Mouse (Mus musculus): ENCODE data around the gene Nol12. TPM values are rescaled to one million over a fixed set of nuclear protein-coding genes. Genes with fewer than 3 reads are reported as not detected.
A peak's percentile ranks its signal among the peaks of the same experiment; 100 is the strongest.

The Nol12 gene
- polyA plus RNA-seq, 1 experiment from 2014 or later: 58.4 TPM

DNA sequence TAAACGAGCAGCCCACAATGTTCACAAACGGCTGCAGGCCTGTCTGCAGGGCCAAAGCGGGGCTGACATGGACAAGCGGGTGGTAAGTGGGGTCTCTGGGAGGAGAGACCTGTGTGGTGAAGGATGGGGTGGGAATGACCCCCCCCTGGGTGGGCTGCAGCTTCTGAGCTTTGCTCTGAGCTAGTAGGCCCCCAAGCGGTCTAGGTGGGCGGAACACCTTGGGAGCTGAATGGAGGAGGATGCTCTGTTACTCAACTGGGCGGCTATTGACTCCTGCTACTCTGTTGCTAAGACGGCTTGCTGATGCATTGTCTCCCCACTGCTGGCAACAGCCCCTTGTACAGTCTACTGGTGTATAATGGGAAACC, 33.3 kb upstream of the Nol12 start:
- no peak overlapping the region for H3K27ac ChIP-seq
- peaks cover 22% of the 10 kb centered on the region for H3K27me3 ChIP-seq (replicated peaks)
- WGBS: 35% methylated on average over 8 of the region's 8 CpGs
- no peaks in the 10 kb centered on the region for H3K36me3 ChIP-seq
- H3K9me3 ChIP-seq: no peaks in the 10 kb centered on the region
- H3K4me2 ChIP-seq (replicated peaks): peak overlapping the region; percentile 94
- H3K9ac ChIP-seq: no peak overlapping the region
- ATAC-seq (ENCODE audit: low FRiP score, low read depth): no peak
- no peak overlapping the region for H3K4me3 ChIP-seq
- peaks cover 20% of the 10 kb centered on the region; the same call in 1 of the 2 replicates for H3K4me1 ChIP-seq

DNA sequence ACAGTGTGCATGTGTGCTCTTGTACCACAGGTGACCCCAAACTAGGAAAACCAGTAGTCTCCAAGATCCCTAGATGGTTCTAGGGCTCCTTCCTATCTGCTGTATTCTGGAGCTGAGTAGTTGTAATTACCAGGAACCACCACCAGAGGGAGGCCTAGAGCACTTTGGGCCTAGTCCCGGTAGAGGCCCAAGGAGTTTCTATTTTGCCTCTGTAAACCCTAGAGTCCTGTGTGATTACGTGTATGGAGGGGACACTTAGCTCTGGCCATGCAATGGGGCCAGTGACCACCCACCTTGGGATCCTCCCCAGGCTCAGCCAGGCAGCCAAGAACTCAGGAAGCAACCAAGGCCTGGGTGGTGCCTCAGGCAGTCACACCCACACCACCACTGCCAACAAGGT, 31.5 kb upstream of the Nol12 start:
- no peaks in the 10 kb centered on the region for H3K36me3 ChIP-seq
- 0 out of 2 replicates have a peak, but pooled peaks have one; percentile 11 for ATAC-seq (ENCODE audit: low FRiP score, low read depth)
- WGBS: 4% methylated on average over 2 of the region's 2 CpGs
- no peaks in the 10 kb centered on the region for H3K9me3 ChIP-seq
- no peak overlapping the region for H3K4me2 ChIP-seq (replicated peaks)
- H3K9ac ChIP-seq: no peak overlapping the region
- no peak overlapping the region for H3K27ac ChIP-seq
- peaks cover 20% of the 10 kb centered on the region; the same call in 1 of the 2 replicates for H3K4me1 ChIP-seq
- no peak overlapping the region for H3K4me3 ChIP-seq
- H3K27me3 ChIP-seq (replicated peaks): peaks cover 22% of the 10 kb centered on the region

DNA sequence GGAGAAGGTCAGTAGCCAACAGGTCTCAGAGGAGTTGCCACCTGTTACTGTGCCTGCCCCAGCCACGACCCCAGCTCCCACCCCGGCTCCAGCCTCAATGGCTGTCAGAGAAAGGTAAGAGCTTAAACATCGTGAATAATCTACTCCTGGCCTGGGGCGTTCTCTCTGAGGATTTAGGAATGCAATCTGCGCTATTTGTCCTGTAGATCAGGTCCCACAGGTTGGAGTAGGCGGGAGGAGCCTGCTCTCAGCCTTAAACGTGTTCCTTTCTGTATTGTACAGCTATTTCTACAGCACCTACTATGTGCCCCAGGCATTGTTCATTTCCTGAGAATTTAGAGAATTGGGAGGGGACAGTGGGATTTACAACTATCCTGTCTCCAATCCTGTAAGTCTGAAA, 26.3 kb upstream of the Nol12 start:
- no peaks in the 10 kb centered on the region for H3K4me1 ChIP-seq
- no peak overlapping the region for H3K4me3 ChIP-seq

DNA sequence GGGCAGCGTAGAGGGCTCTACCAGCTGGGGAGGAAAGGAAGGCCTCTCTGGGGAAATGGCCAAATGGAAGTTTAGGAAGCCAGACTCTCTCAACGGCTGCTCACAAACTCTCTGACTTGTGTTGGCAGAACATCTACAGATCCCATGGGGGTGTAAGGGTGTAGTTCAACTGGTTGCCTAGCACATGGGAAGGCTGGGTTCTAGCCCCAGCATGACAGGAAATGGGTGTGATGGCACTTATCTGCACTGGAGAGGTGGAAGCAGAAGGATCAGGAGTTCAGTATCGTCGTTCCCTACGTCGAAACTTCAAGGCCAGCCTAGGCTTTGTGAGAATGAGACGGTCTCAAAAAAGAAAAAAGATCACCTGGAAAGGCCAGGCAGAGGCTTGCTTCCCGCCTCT, 25.8 kb upstream of the Nol12 start:
- H3K27me3 ChIP-seq (replicated peaks): no peaks in the 10 kb centered on the region
- H3K36me3 ChIP-seq: no peaks in the 10 kb centered on the region
- H3K9ac ChIP-seq: no peak overlapping the region
- H3K27ac ChIP-seq: no peak overlapping the region
- no peaks in the 10 kb centered on the region for H3K4me1 ChIP-seq
- H3K9me3 ChIP-seq: no peaks in the 10 kb centered on the region
- H3K4me3 ChIP-seq: no peak overlapping the region
- no peak for ATAC-seq (ENCODE audit: low FRiP score, low read depth)
- 91% methylated on average over 8 of the region's 8 CpGs for WGBS
- no peak overlapping the region for H3K4me2 ChIP-seq (replicated peaks)

More for the DNA sequence above, 26.3 kb upstream of the Nol12 start:
- Histone ChIP-seq H3K27ac (no peak overlapping the region), H3K27me3 (replicated peaks) (no peaks in the 10 kb centered on the region), H3K9ac (no peak overlapping the region), H3K9me3 (no peaks in the 10 kb centered on the region), H3K36me3 (no peaks in the 10 kb centered on the region), H3K4me2 (replicated peaks) (no peak overlapping the region)
- 85% methylated on average over 7 of the region's 7 CpGs for WGBS
- no peak for ATAC-seq (ENCODE audit: low FRiP score, low read depth)

DNA sequence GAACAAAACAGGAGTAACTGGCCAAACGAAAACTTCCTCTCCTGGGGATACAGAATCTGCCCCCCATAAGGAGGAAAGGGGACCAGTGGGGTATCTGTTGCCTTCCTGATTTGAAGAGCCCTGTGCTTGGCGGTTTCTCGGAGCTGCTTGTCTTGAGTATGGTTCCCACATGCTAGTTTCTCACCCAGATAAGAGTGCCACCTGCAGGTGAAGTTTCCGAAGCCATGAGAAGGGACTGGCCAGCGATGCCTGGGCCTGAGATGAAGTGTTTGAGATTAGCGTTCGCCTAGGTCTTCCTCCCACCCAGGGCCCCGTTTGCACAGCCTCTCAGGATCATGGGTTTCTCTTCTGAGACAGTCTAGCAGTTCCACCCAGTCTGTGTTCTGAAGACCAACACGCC, 22.7 kb upstream of the Nol12 start:
- peaks cover 25% of the 10 kb centered on the region for H3K4me1 ChIP-seq
- H3K9me3 ChIP-seq: no peaks in the 10 kb centered on the region
- no peaks in the 10 kb centered on the region for H3K27me3 ChIP-seq (replicated peaks)
- no peak overlapping the region for H3K27ac ChIP-seq
- no peak overlapping the region for H3K4me2 ChIP-seq (replicated peaks)
- WGBS: 37% methylated on average over 9 of the region's 9 CpGs
- H3K36me3 ChIP-seq: no peaks in the 10 kb centered on the region
- H3K4me3 ChIP-seq: no peak overlapping the region
- no peak overlapping the region for H3K9ac ChIP-seq
- ATAC-seq (ENCODE audit: low FRiP score, low read depth): no peak

DNA sequence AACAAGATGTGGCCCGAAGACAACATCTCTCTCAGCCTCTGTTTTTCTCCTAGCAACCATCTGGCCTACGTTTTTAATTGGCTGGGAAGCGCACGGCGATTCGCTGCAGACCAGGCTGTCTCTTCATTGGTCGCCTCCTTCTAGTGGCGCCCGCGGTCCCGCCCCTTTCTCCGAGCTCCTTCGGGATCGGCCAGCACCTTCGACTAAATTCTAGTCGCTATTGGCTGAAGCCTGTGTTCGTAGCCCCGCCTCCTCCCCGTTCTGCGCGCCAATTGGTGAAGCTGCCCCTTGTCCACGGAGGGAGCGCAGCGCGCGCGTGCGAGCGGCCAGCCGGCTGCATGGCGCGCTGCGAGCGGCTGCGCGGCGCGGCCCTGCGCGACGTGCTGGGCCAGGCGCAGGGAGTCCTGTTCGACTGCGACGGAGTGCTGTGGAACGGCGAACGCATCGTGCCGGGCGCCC, 21.1 kb upstream of the Nol12 start, which contains the start of gene Pdxp:
Gene Pdxp (plus strand): TSS at position 288 of the 459 bp plus-strand sequence.
- Histone ChIP-seq H3K36me3 (peaks cover 11% of the 10 kb centered on the region), H3K9ac (peak within 1 kb of the TSS; percentile 87), H3K4me2 (replicated peaks) (peak within 1 kb of the TSS; percentile 97), H3K27ac (peak within 1 kb of the TSS; percentile 84), H3K4me3 (peak within 1 kb of the TSS; percentile 74), H3K4me1 (peaks cover 25% of the 10 kb centered on the region), H3K9me3 (no peaks in the 10 kb centered on the region), H3K27me3 (replicated peaks) (no peaks in the 10 kb centered on the region)
- ATAC-seq (ENCODE audit: low FRiP score, low read depth): peak; percentile 93
- under 1% methylated on average over 51 of the region's 51 CpGs for whole genome bisulfite sequencing

DNA sequence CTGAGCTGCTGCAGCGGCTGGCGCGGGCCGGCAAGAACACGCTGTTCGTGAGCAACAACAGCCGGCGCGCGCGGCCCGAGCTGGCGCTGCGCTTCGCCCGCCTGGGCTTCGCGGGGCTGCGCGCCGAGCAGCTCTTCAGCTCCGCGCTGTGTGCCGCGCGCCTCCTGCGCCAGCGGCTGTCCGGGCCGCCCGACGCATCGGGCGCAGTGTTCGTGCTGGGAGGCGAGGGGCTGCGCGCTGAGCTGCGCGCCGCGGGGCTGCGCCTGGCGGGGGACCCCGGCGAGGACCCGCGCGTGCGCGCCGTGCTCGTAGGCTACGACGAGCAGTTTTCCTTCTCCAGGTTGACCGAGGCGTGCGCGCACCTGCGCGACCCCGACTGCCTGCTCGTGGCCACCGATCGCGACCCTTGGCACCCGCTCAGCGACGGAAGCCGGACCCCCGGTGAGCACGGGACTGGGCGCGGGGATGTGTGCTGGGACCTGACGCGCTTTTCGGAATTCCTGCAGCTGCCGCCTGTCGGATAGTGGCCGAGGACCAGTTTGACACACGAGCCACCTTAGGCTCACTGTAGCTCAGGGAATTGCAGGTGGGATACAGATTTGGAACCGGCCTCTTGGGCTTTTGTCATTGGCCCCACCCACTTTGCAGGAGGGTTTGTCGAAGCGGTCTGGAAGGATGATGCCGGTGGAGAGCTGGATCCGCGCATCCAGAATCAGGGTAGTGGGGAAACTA, 20.5 kb upstream of the Nol12 start:
- H3K27ac ChIP-seq: peak overlapping the region; percentile 84
- under 1% methylated on average over 86 of the region's 87 CpGs for WGBS
- H3K36me3 ChIP-seq: peaks cover 16% of the 10 kb centered on the region
- peak overlapping the region; percentile 97 for H3K4me2 ChIP-seq (replicated peaks)
- peaks cover 25% of the 10 kb centered on the region for H3K4me1 ChIP-seq
- peak; percentile 69 for ATAC-seq (ENCODE audit: low FRiP score, low read depth)
- no peaks in the 10 kb centered on the region for H3K9me3 ChIP-seq
- H3K4me3 ChIP-seq: peak overlapping the region; percentile 74
- no peaks in the 10 kb centered on the region for H3K27me3 ChIP-seq (replicated peaks)
- H3K9ac ChIP-seq: peak overlapping the region; percentile 87

DNA sequence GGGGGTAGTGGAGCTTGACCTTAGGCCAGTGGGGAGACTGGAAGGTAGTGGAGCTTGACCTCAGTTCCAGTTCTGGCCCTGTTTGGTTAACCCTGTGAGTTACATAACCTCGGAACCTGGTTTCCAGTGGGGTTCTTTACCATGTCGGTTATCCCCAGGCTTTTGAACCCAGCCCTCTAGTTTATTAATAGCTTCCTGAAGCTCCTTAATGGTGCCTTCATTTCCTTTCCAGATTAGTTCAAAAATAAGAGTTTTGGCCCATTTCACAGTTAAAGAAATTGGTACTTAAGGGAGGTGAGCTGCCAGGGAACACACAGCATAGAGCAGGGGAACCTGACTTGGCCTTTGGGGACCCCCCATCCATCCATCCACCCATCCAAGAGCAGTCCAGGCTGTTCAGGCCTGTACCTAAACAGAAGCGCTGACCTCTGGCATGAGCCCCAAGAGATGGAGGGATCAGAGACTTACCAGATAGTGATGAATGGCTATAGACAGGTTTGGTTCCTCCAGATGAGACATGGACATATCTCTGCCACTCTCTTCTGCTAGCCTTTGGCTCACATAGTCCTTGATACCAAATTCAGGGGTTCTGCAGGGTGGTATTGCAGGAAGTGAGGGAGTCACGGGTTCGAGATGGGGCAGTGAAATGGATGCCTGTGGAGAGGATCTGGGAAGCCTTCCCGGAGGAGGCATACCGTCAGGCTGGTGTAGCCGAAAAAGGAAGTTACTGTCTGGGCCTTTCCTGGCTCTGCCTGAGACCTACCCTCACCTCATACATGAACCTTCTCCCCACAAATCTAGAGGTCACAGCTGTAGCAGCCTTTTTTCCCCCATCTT, 19.7 kb upstream of the Nol12 start:
- H3K9ac ChIP-seq: peak overlapping the region; percentile 87
- H3K36me3 ChIP-seq: peaks cover 19% of the 10 kb centered on the region
- no peak for ATAC-seq (ENCODE audit: low FRiP score, low read depth)
- 48% methylated on average over 8 of the region's 8 CpGs for WGBS
- H3K27ac ChIP-seq: no peak overlapping the region
- H3K4me1 ChIP-seq: peaks cover 25% of the 10 kb centered on the region
- H3K9me3 ChIP-seq: no peaks in the 10 kb centered on the region
- peak overlapping the region; percentile 74 for H3K4me3 ChIP-seq
- H3K4me2 ChIP-seq (replicated peaks): peak overlapping the region; percentile 97
- H3K27me3 ChIP-seq (replicated peaks): no peaks in the 10 kb centered on the region

DNA sequence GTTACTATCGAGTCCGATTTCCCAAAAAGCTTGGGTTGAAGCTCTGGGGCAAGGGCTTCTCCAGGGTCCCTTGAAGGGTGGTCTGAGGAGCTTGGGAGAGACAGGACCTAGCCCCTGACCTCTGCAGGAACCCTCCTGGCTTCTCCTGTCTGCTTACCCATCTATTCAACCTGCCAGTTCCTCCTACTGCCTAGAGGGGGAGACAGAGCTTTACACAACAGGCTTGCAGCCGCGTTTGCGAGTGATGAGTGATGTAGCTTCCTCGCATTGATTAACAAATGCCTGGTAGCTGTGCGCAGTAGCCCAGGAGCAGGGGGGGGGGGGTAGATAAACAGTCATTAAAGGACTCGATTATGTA, 19.1 kb upstream of the Nol12 start:
- Histone ChIP-seq H3K4me3 (peak overlapping the region; percentile 74), H3K9ac (peak overlapping the region; percentile 42), H3K4me1 (peaks cover 25% of the 10 kb centered on the region), H3K27me3 (replicated peaks) (no peaks in the 10 kb centered on the region), H3K27ac (peak overlapping the region; percentile 26; the same call in 1 of the 2 replicates), H3K36me3 (peaks cover 19% of the 10 kb centered on the region), H3K9me3 (no peaks in the 10 kb centered on the region), H3K4me2 (replicated peaks) (peak overlapping the region; percentile 97)
- peak; percentile 14; the same call in 1 of the 2 replicates for ATAC-seq (ENCODE audit: low FRiP score, low read depth)
- 5% methylated on average over 8 of the region's 8 CpGs for WGBS

DNA sequence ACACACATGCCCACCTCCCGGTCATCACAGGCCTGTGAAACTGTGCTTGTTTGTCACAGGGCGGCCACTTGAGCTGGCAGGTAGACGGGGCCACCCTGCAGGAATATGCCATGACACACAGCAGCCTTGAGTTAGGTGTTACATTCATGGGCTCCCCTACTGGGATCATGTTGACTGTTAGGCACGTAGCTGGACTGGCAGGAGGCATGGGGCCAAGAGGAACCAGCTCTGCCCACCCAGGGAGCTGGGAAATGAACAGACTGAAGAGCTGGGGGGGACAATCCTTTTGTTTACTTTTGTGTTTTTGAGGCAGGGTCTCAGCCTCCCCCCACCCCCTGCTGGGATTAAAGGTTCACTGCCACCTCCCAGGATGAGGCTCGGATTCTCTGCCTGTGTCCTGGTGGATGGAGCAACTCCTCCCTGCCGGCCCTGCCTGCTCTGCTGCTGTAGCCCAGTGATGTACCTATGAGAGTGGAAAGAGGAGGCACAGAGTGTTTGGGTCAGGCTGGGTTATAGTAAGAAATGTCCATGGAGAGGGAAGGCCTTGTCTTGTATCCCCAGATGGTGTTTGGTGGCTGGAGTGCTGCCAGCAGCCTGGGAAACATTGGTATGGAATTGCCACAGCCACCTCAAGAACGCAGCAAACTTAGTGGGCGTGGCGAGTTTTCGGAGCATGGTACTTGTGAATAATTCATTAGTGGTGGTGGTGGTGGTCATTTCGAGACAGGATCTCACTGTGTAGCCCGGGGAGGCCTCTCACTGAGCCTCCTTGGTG, 18.5 kb upstream of the Nol12 start:
- peak overlapping the region; percentile 97 for H3K4me2 ChIP-seq (replicated peaks)
- H3K36me3 ChIP-seq: peaks cover 19% of the 10 kb centered on the region
- ATAC-seq (ENCODE audit: low FRiP score, low read depth): no peak
- peaks cover 25% of the 10 kb centered on the region for H3K4me1 ChIP-seq
- WGBS: 46% methylated on average over 12 of the region's 12 CpGs
- peak overlapping the region; percentile 42 for H3K9ac ChIP-seq
- no peaks in the 10 kb centered on the region for H3K9me3 ChIP-seq
- no peaks in the 10 kb centered on the region for H3K27me3 ChIP-seq (replicated peaks)
- peak overlapping the region; percentile 26; the same call in 1 of the 2 replicates for H3K27ac ChIP-seq
- peak overlapping the region; percentile 74 for H3K4me3 ChIP-seq

DNA sequence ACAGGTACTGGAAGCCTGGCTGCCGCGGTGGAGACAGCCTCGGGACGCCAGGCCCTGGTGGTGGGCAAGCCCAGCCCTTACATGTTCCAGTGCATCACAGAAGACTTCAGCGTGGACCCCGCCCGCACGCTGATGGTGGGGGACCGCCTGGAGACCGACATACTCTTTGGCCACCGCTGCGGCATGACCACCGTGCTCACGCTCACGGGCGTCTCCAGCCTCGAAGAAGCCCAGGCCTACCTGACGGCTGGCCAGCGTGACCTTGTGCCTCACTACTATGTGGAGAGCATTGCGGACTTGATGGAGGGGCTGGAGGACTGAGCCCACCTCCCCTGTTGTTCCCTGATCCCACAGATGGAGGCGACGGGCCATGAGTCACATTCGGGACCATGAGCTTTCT, 16.6 kb upstream of the Nol12 start:
- ATAC-seq (ENCODE audit: low FRiP score, low read depth): no peak
- Histone ChIP-seq H3K9me3 (no peaks in the 10 kb centered on the region), H3K9ac (no peak overlapping the region), H3K27me3 (replicated peaks) (no peaks in the 10 kb centered on the region), H3K4me1 (peaks cover 25% of the 10 kb centered on the region), H3K27ac (no peak overlapping the region), H3K4me2 (replicated peaks) (no peak overlapping the region), H3K36me3 (peaks cover 19% of the 10 kb centered on the region), H3K4me3 (no peak overlapping the region)
- 95% methylated on average over 23 of the region's 23 CpGs for WGBS

DNA sequence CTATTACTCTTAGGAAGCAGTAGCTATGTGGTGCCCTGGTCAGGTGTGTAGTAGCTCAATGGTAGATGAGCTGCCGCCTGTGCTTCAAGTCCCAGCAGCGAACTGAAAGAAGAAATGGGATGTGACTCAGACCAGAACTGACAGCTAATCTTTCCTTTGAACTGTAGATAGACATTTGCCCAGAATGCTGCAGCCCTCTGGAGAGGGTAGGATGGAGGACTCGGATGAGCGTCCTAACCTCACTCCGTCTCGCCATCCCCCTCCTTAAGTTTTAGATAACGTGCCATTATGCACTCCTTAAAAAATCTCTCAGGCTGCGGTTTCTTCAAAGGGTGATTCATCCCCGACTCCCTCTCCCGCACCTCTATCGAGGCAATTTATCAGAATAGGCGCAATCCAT, 14.8 kb upstream of the Nol12 start:
- 80% methylated on average over 12 of the region's 12 CpGs for WGBS

More for the DNA sequence above, 14.8 kb upstream of the Nol12 start:
- Histone ChIP-seq H3K9me3 (no peaks in the 10 kb centered on the region), H3K4me1 (peaks cover 20% of the 10 kb centered on the region), H3K36me3 (peaks cover 19% of the 10 kb centered on the region), H3K9ac (no peak overlapping the region), H3K27ac (no peak overlapping the region), H3K27me3 (replicated peaks) (no peaks in the 10 kb centered on the region), H3K4me2 (replicated peaks) (no peak overlapping the region), H3K4me3 (no peak overlapping the region)
- no peak for ATAC-seq (ENCODE audit: low FRiP score, low read depth)

Measured in neural tube, embryonic 12.5 days (tissue).